Mouse (Mus musculus): ENCODE measurements around the gene Vmn2r76. TPM values are rescaled to one million over a fixed set of nuclear protein-coding genes. Genes with fewer than 3 reads are reported as not detected.
"Not testable (repeated sequence)": the region's sequence is repeated elsewhere in the genome, so short reads cannot be mapped to it uniquely, and the experiment has no call there.

Gene Vmn2r76
- polyA plus RNA-seq (2012; rRNA removed) = not detected in 2 replicates

DNA sequence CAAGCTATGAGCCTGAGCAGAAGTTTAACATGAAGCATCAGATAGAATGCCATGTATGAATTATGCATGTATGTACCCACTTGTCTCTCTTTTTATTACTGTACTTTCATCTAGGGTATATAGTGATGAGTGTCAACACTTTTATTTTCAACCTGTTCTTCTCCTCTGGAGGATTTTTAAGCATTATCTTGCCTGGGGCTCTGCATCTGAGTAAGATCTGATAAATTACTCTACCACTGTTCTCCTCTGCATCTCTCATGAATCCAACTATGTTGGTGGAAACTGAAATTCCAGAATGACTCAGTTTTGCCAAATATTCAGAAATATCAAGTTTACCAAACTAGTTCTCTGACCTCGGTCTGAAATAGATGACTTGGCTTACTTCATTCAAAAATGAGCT lies at the start of gene Vmn2r76:
TSS of gene Vmn2r76 (minus strand) at position 101 of the 400 bp plus-strand sequence.
- 61% methylated on average over 1 of the region's 1 CpGs for WGBS
- DNase-seq (ENCODE audit: low read depth, low spot score) = no peak

GRCm38 (mm10) chr7:86277072-86277471 lies 31.0 kb upstream of the Vmn2r76 start, which contains the start of gene Olfr310:
Gene Olfr310 (minus strand): TSS chr7:86277172.
- 74% methylated on average over 1 of the region's 1 CpGs for WGBS
- no peak for DNase-seq (ENCODE audit: low read depth, low spot score)

DNA sequence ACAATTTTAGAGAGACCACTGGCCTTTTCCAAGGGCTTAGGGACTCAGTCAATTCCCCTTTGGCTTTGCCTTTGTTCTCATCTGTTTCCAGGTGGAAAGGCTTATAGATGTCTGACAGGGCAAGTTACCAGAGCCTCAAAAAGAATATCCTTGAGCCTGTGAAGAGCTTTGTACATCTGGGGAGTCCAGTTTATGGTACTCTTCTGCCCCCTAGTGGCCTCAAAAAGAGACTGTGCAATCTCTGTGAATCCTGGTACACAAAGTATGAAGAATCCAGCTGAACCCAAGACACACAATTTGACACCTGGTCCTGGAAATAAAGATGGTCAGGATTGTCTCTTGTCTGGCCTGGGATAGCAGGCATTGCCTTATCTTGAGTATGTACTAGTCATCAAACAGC lies 34.8 kb downstream of the Vmn2r76 start:
- DNase-seq (ENCODE audit: low read depth, low spot score) = no peak

- not testable (repeated sequence) for DNase-seq (ENCODE audit: low read depth, low spot score)
- WGBS = 27% methylated on average over 1 of the region's 1 CpGs
These were observed 74.4 kb downstream of the Vmn2r76 start, which contains the start of gene Vmn2r75 for GRCm38 (mm10) chr7:86171678-86172077. Gene Vmn2r75 (minus strand): TSS chr7:86171778.

Other genes starting within 250 kb of the Vmn2r76 start
- gene Vmn2r75, start 74.5 kb downstream of the Vmn2r76 start, polyA plus RNA-seq (2012; rRNA removed) = not detected in 2 replicates
- gene Olfr310, start 30.9 kb upstream of the Vmn2r76 start, polyA plus RNA-seq (2012; rRNA removed) = not detected in 2 replicates
- not detected in 2 replicates for gene Olfr309, start 67.4 kb upstream of the Vmn2r76 start, polyA plus RNA-seq (2012; rRNA removed)
- gene Olfr308, start 79.3 kb upstream of the Vmn2r76 start, polyA plus RNA-seq (2012; rRNA removed) = not detected in 2 replicates
- not detected in 2 replicates for gene Olfr307, start 91.3 kb upstream of the Vmn2r76 start, polyA plus RNA-seq (2012; rRNA removed)
- not detected in 2 replicates for gene Olfr305, start 120.6 kb upstream of the Vmn2r76 start, polyA plus RNA-seq (2012; rRNA removed)
- not detected in 2 replicates for gene Olfr304, start 140.3 kb upstream of the Vmn2r76 start, polyA plus RNA-seq (2012; rRNA removed)
- gene Olfr303, start 151.5 kb upstream of the Vmn2r76 start, polyA plus RNA-seq (2012; rRNA removed) = not detected in 2 replicates
- not detected in 2 replicates for gene Olfr301, start 157.5 kb upstream of the Vmn2r76 start, polyA plus RNA-seq (2012; rRNA removed)
- gene Olfr299, start 213.6 kb upstream of the Vmn2r76 start, polyA plus RNA-seq (2012; rRNA removed) = not detected in 2 replicates
- gene Olfr298, start 246.2 kb upstream of the Vmn2r76 start, polyA plus RNA-seq (2012; rRNA removed) = not detected in 2 replicates

All from large intestine, adult 2 months (tissue).